35 mouse cellular contexts compared by ENCODE assay signal in genomic region chr14:100446130-100446529, GRCm38 (mm10).
"Had no signal": no experiment of that assay in that cellular context is flagged by ENCODE, and none has a peak within 500 bp of the region (broad histone marks: within the 10 kb centered on the region; RNA-seq: fewer than 3 reads in every experiment).

No protein-coding gene starts in this region.

- H3K9me3 ChIP-seq: heart, embryonic 12.5 days; heart, embryonic 13.5 days; heart, embryonic 15.5 days; hindbrain, embryonic 10.5 days; hindbrain, embryonic 12.5 days; hindbrain, embryonic 13.5 days; hindbrain, embryonic 15.5 days; intestine, embryonic 15.5 days; kidney, embryonic 15.5 days had no signal

- H3K9ac ChIP-seq: heart, embryonic 12.5 days; heart, embryonic 13.5 days; heart, embryonic 15.5 days; hindbrain, embryonic 12.5 days; hindbrain, embryonic 13.5 days; hindbrain, embryonic 14.5 days; hindbrain, embryonic 15.5 days; intestine, embryonic 15.5 days; kidney, embryonic 15.5 days had no signal

- ATAC-seq: hindbrain, embryonic 16.5 days; hindbrain, postnatal 0 days; inflammation-experienced regulatory T-cells, adult 6 months; intestine, embryonic 15.5 days; intestine, embryonic 16.5 days; intestine, postnatal 0 days had no signal

- H3K27me3 ChIP-seq: heart, embryonic 12.5 days; heart, embryonic 13.5 days; heart, embryonic 15.5 days; hindbrain, embryonic 12.5 days; hindbrain, embryonic 13.5 days; hindbrain, embryonic 15.5 days; intestine, embryonic 15.5 days; kidney, embryonic 15.5 days had no signal

- H3K36me3 ChIP-seq: heart, embryonic 12.5 days; heart, embryonic 13.5 days; heart, embryonic 15.5 days; hindbrain, embryonic 10.5 days; hindbrain, embryonic 12.5 days; hindbrain, embryonic 13.5 days; hindbrain, embryonic 15.5 days; intestine, embryonic 15.5 days; kidney, embryonic 15.5 days had no signal

- DNase-seq: heart, postnatal 10 days; heart, postnatal 14 days; heart, postnatal 36 days; heart, postnatal 4 days; kidney, adult 11 months; kidney, adult 18-20 months; kidney, adult 2 months; kidney, adult 8-10 months; kidney, adult 9 months; kidney, postnatal 10 days; kidney, postnatal 14 days; kidney, postnatal 25 days; kidney, postnatal 36 days; kidney, postnatal 4 days; layer of hippocampus, adult 9-11 months; layer of hippocampus, postnatal 36 days had no signal

- H3K4me1 ChIP-seq: hindbrain, embryonic 10.5 days; hindbrain, embryonic 12.5 days; hindbrain, embryonic 13.5 days; hindbrain, embryonic 15.5 days had no signal

- H3K27ac ChIP-seq: heart, embryonic 13.5 days; heart, embryonic 15.5 days; hindbrain, embryonic 10.5 days; hindbrain, embryonic 12.5 days; hindbrain, embryonic 13.5 days; hindbrain, embryonic 14.5 days; hindbrain, embryonic 15.5 days; hindbrain, postnatal 0 days; intestine, embryonic 15.5 days; kidney, embryonic 15.5 days; kidney, postnatal 0 days; layer of hippocampus, adult 2 months; left cerebral cortex, adult 2 months had no signal

- H3K4me2 ChIP-seq: heart, embryonic 11.5 days; heart, embryonic 12.5 days; heart, embryonic 13.5 days; heart, embryonic 15.5 days; hindbrain, embryonic 12.5 days; hindbrain, embryonic 13.5 days; hindbrain, embryonic 14.5 days; hindbrain, embryonic 15.5 days; intestine, embryonic 15.5 days; kidney, embryonic 15.5 days had no signal

- H3K4me3 ChIP-seq: heart, embryonic 12.5 days; heart, embryonic 13.5 days; heart, embryonic 15.5 days; hindbrain, embryonic 10.5 days; hindbrain, embryonic 12.5 days; hindbrain, embryonic 13.5 days; hindbrain, embryonic 15.5 days; intestine, embryonic 15.5 days; kidney, embryonic 15.5 days; layer of hippocampus, adult 2 months; left cerebral cortex, adult 2 months had no signal
